Mouse (Mus musculus) kidney, adult 18-20 months (tissue): ENCODE results near the gene Spag5.
"Not testable (repeated sequence)": the region's sequence is repeated elsewhere in the genome, so short reads cannot be mapped to it uniquely, and the experiment has no call there.

Experiments used
- DNase-seq: peaks from one replicate; pipeline ENCODE4 v3.0.0; 2021

The Spag5 gene

GRCm38 (mm10) chr11:78301357-78302084, at the start of gene Spag5:
Spag5 (plus strand) TSS chr11:78301529.
- peak; percentile 92 for DNase-seq

DNA sequence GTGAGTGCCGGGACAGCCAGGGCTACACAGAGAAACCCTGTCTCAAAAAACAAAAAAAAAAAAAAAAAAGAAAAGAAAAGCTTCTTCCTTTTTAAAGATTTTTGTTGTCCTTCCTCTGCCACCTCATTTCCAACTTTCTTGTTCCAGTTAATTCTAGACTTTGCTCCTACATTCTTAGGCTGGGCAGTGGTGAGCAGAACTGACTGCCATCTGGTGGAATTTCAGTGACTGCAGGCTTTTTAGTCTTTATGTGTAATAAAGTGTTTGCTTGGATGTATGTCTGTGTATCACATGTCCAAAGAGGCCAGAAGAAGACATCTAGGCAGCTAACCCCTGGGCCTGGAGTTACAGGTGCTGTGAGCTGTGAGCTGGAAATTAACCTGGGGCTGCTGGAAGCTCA, 44.7 kb upstream of the Spag5 start:
- no peak for DNase-seq

DNA sequence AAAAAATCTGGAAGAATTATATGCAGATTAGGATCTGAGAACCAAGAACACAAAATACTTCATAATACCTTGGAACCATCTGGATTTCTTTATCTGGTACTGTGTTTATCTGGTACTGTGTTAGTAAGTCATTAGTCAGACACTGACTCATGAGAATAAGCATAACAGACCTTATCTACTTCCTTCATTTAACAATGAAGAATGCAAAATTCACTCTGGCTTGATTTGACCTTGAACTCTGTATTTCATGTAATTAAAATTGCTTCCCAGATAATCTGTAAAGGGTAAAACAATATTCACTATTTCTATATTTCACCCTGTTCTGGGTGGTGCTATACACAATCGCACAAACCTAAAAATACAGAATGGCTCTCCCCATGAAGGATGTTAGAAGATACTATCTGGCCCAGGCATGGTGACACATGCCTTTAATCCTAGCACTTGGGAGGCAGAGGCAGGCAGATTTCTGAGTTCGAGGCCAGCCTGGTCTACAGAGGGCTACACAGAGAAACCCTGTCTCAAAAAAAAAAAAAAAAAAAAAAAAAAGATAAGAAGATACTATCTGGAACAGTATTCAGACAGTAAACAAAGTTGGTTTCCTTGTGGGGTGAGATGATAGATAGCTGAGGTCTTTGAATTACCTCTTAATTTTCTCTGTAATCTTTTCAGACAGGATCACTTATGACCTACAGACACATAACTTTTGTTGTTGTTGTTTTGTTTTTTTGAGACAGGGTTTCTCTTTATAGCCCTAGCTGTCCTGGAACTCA, 40.7 kb upstream of the Spag5 start:
- DNase-seq: no peak

DNA sequence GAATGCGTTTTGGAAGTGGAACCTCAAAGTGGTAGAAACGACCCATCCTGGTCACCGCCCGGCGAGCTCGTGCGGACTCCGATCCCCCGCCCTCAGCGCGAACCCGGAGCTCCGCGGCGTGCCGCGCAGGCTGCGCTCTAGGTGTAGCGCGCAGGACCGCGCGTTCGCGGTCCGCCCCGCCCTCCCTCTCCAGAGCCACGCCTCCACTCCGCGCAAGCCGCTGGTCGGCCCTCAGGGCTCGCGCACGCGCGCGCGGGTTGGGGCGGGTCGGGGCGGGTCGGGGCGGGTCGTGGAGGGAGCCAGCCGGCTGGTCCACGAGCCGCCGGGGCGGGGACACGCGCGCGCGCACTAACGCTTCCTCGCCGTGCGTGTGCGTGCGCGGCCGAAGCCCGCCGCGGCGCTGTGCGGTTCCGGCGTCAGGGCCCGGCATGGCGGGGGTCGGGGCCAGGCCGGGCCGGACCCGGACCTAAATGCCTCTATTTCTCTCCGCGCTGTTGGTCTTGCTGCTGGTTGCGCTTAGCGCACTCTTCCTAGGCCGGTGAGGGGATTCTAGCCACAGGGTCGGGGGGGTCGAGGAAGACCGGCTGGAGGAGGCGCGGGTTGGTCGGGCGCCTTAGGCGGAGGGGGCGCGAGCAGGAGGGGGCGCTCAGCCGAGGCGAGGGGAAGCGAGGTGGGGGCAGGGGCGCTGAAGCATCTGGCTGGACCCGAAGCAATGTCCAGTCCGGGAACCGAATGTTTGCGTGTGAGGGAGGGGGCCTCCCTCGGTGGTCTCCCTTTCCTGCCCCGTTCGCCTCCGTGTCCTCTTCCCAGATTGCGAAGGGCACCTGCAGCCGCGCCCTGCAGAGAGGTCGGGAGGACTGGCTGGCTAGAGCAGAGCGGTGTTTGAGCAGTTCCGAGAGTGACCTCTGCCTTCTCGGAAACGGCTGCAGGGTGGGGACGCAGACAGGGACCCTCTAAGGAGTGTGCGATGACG, 39.7 kb upstream of the Spag5 start, which contains the start of gene 2610507B11Rik:
TSS of gene 2610507B11Rik (plus strand) at position 373 of the 973 bp plus-strand sequence.
- peak; percentile 91 for DNase-seq

- DNase-seq: peak; percentile 58
These were observed 38.8 kb upstream of the Spag5 start for GRCm38 (mm10) chr11:78262550-78262949.

GRCm38 (mm10) chr11:78265571-78265970, 35.8 kb upstream of the Spag5 start:
- no peak for DNase-seq

DNA sequence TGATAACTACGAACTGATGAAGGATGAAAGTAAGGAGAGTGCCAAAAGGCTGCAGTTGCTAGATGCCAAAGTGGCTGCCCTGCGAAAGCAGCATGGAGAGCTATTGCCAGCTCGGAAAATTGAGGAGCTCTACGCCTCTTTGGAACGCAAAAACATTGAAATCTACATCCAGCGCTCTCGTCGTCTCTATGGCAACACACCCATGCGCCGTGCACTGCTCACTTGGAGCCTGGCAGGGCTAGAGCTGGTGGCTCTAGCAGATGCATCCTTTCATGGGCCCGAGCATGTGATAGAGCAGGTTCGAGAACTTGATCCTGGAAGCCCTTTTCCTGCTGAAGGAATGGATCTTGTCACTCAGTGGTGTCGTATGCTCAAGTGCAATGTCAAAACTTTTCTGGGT, 29.3 kb upstream of the Spag5 start:
- DNase-seq: no peak

DNA sequence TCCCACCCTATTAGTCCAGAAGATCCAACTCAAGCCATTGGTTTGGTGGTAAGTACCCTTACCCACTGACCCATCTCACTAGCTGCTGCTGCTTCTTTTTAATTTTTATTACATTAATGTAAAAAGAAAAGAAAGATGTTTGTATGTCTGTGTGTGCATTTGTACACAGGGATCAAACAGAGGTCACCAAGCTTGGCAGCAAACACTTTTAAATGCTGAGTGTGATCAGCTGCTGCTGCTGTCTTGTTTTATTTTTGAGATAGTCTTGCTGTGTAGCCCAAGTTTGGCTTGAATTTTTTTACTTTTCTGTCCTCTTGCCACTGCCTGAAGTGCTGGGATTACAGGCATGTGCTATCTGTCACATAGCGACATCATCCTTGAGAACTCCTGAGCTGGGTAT, 25.7 kb upstream of the Spag5 start:
- no peak for DNase-seq

- not testable (repeated sequence) for DNase-seq
These were observed 25.2 kb upstream of the Spag5 start for GRCm38 (mm10) chr11:78276169-78276568.

GRCm38 (mm10) chr11:78278853-78279252, 22.5 kb upstream of the Spag5 start:
- no peak for DNase-seq

- no peak for DNase-seq
These were observed 21.7 kb upstream of the Spag5 start for GRCm38 (mm10) chr11:78279586-78279985.

DNA sequence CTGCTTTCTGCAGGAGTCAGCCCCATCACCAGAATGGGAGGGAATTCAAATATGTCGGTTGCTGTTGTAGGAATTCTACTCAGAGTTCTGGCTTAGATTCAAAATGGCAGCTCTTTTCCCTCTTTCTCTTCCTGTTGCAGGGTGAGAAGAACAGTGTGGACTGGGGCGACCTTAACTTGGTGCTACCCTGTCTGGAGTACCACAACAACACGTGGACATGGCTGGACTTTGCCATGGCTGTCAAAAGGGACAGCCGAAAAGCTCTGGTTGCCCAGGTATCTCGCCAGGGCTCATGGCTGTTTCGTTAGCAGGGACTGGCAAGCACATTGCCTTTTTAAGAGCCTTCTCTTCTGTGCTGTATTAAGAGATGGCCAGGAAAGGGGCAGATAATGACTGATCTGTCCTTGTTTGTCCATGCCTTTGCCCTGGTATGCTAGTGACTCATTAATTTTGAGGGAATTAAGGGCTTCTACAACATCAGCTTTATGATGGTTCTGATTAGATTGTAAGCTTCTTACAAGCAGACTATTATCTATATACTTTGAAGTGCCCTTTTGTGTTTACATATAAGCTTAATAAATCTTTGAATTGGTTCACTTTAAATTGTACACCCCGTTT, 12.1 kb upstream of the Spag5 start:
- no peak for DNase-seq

DNA sequence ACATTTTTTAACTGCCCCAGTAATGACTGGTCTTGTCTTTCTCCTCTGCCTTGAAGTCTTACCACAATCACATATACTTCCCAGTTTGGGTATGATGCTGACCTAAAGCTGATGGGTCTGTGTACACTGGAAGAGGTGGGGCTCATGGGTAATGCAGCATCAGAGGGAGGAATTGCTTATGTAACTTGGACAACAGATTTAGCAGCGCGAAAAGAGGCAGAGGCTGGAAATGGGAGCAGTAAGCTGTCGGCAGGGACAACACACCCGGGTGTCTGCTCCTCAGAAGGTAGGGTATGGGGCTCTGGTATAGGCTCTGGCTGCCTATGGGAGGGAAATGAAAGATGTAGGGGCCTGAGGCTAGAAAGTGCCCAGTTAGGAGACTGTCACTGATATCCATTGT, 10.7 kb upstream of the Spag5 start, which contains the start of gene BC030499:
TSS of gene BC030499 (plus strand) at position 188 of the 400 bp plus-strand sequence.
- DNase-seq: no peak

DNA sequence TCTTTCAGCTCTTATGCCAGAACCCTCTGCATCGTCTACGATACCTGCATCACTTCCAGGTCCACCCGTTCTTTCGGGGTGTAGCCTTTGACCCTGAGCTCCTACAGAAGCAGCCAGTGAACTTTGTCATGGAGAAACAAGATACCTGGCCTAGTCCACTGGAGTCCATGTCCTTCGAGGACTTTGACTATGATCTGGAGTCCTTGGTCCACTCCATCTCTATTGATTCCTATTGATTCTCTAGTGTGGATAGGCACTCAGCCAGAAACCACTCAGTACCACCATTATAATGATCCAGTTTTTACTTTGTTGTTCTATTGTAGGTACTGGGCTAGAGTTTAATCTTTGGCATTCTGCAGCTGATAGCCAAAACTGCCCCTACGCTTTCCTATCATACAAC, 6.7 kb upstream of the Spag5 start:
- DNase-seq: no peak

DNA sequence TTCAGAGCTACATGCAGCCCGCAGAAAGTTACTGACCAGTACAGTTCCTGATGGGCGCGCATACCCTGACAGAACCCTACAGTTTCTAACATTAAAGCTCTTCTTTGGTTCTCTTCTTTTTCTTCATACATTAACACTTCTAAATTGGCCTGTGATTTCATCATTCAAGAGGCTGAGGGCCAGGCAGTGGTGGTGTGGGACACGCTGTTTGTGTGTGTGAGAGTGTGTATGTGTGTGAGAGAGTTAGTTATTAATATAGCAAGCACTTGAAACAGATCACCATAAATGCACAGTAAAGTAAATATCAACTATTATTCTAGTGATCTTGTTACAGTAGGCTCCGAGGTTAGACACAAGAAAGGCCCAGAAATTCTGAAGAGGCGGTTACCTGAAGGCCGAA, 412 bp upstream of the Spag5 start:
- no peak for DNase-seq

- no peak for DNase-seq
These were observed 3.9 kb downstream of the Spag5 start for GRCm38 (mm10) chr11:78305272-78305671.

- no peak for DNase-seq
These were observed 9.7 kb downstream of the Spag5 start for GRCm38 (mm10) chr11:78310861-78311511.

GRCm38 (mm10) chr11:78313662-78314061, 12.3 kb downstream of the Spag5 start:
- DNase-seq: no peak

DNA sequence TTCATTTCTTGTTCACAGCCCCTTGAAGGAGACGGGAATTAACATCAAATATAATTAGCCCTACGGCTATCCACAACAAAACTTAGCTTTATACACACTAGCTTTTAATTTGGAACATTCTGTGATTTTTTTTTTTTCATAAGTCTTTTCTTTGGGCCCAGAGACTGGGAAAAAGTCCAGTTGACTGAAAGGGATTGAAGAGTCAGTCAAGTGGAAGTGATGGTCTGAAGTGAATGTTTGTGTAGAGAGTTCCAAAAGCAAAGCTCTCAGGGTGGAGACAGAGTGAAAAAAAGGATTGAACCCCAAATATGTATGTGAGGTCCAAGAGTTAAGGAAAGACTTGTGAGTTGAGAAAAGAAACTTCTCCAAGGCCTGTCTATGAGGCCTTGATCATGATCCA, 17.1 kb downstream of the Spag5 start:
- no peak for DNase-seq

GRCm38 (mm10) chr11:78322076-78322831, 20.9 kb downstream of the Spag5 start:
- DNase-seq: no peak

DNA sequence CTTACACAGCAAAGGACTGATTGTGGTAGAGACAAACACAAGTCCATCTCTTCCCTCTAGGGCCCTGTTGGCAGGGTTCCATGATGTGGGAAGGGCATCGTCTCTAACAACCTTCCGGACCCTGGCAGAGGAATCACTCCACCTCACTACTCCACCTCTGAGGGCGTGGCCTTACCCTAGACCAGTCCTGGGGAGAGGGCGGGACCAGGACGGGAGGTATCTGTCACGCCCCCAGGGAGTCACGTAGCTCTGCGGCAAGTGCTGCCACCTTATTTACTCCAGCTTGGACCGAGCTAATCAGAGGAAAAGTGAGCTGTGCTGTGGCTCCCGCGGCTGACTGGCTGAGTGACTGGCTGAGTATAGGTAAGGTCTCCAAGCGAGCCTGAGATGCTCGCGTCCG, 21.5 kb downstream of the Spag5 start, which contains the start of gene Aldoc:
TSS of gene Aldoc (plus strand) at position 109 of the 400 bp plus-strand sequence.
- peak; percentile 87 for DNase-seq
